Mouse (Mus musculus): Measurements from ENCODE around the gene Strada.

- no peak for TF ChIP-seq CTCF (IDR thresholded peaks at IDR 0.05; ENCODE audit: borderline replicate concordance, insufficient read depth, low read length)
- TF ChIP-seq POLR2A (IDR thresholded peaks at IDR 0.05; ENCODE audit: low read depth, low read length) = no peak
These were observed 47.4 kb upstream of the Strada start for GRCm38 (mm10) chr11:106249326-106249725.
